Mouse (Mus musculus): ENCODE measurements around the gene Abca14. TPM values are rescaled to one million over a fixed set of nuclear protein-coding genes. Genes with fewer than 3 reads are reported as not detected.
A peak's percentile ranks its signal among the peaks of the same experiment; 100 is the strongest.
"Not testable (repeated sequence)": the region's sequence is repeated elsewhere in the genome, so short reads cannot be mapped to it uniquely, and the experiment has no call there.

Abca14 gene
- polyA plus RNA-seq, 1 experiment from 2014 or later: not detected

DNA sequence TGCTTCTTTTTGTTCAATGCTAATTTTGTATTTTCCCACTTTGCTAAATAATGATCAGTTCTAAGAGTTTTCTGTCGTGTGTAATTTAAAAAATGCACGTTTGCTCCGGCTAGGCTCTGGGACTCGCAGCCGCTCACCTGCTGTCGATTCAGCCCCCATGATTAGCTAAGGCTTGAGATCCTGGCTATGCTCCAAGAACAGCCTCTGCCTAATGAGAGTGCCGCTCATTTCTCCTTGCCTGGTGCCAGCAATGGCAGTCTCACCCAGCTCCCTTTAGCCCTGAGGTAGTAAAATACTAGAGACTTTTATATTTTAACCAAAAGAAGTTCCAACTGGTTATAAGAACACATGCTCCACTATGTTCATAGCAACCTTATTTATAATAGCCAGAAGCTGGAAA lies 68.3 kb downstream of the Abca14 start:
- ATAC-seq (ENCODE audit: insufficient read depth, low FRiP score, low TSS enrichment): no peak

DNA sequence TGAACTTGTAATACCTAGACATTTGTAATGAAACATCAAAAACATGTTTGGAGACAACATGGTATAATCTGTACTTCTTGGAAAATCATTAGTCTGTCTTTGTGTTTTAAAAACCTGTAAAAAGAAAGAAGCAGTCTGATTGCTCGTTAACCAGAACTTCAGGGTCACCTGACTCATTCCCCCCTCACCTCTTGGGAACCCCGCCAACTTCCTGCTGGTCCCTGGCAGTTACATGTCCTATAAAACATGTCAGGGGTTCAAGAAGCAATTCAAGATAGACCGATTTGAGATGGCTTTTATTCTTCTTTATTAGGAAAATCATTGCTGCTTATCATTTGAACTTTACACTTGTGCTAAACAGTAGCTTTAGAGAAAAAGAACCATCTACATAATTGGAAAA lies 81.5 kb downstream of the Abca14 start:
- H3K9ac ChIP-seq (ENCODE audit: low read length): no peak overlapping the region
- DNase-seq (ENCODE audit: low spot score): no peak
- WGBS: 79% methylated on average over 3 of the region's 3 CpGs
- no peaks in the 10 kb centered on the region for H3K4me1 ChIP-seq (ENCODE audit: control insufficient read depth, insufficient read depth, low read length)
- H3K27me3 ChIP-seq (ENCODE audit: control insufficient read depth, insufficient read depth, low read length): no peaks in the 10 kb centered on the region
- no peak overlapping the region for H3K4me3 ChIP-seq (ENCODE audit: low read depth, low read length)
- no peak overlapping the region for H3K27ac ChIP-seq (ENCODE audit: low read depth, low read length)
- no peak for ATAC-seq (ENCODE audit: insufficient read depth, low FRiP score, low TSS enrichment)
- H3K36me3 ChIP-seq (ENCODE audit: control insufficient read depth, insufficient read depth, low read length): no peaks in the 10 kb centered on the region
- H3K9me3 ChIP-seq (ENCODE audit: control insufficient read depth, low read length): no peaks in the 10 kb centered on the region
- H3K4me2 ChIP-seq (ENCODE audit: low read depth): no peak overlapping the region

More for the DNA sequence above, 68.3 kb downstream of the Abca14 start:
- Histone ChIP-seq H3K27ac (ENCODE audit: low read depth, low read length) (no peak overlapping the region), H3K9ac (ENCODE audit: low read length) (no peak overlapping the region), H3K4me2 (ENCODE audit: low read depth) (no peak overlapping the region), H3K9me3 (ENCODE audit: control insufficient read depth, low read length) (no peaks in the 10 kb centered on the region), H3K27me3 (ENCODE audit: control insufficient read depth, insufficient read depth, low read length) (no peaks in the 10 kb centered on the region), H3K4me1 (ENCODE audit: control insufficient read depth, insufficient read depth, low read length) (no peaks in the 10 kb centered on the region), H3K4me3 (ENCODE audit: low read depth, low read length) (no peak overlapping the region), H3K36me3 (ENCODE audit: control insufficient read depth, insufficient read depth, low read length) (no peaks in the 10 kb centered on the region)
- no peak for DNase-seq (ENCODE audit: low spot score)
- 92% methylated on average over 7 of the region's 7 CpGs for WGBS

DNA sequence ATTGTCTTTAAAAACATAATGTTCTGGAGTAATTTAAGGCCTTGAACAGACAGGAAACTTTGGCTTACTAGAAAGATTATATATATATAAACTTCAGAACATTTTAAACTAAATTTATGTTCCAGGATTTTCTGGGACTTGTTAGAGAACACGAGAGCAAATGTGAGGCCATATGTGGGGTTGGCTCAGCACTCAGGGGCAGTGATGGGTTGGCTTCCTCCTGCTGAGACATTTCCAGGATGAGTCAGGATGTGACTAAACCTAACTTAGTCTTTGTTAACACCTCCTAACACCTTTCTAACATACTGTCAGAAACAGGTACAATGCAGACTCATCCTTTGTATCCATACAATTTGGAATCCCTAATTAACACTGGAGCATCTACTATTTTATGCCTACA lies 112.3 kb downstream of the Abca14 start:
- H3K4me2 ChIP-seq (ENCODE audit: low read depth): no peak overlapping the region
- 94% methylated on average over 1 of the region's 1 CpGs for WGBS
- no peak overlapping the region for H3K4me3 ChIP-seq (ENCODE audit: low read depth, low read length)
- H3K4me1 ChIP-seq (ENCODE audit: control insufficient read depth, insufficient read depth, low read length): no peaks in the 10 kb centered on the region
- no peaks in the 10 kb centered on the region for H3K9me3 ChIP-seq (ENCODE audit: control insufficient read depth, low read length)
- H3K36me3 ChIP-seq (ENCODE audit: control insufficient read depth, insufficient read depth, low read length): no peaks in the 10 kb centered on the region
- no peak overlapping the region for H3K27ac ChIP-seq (ENCODE audit: low read depth, low read length)
- ATAC-seq (ENCODE audit: insufficient read depth, low FRiP score, low TSS enrichment) (no peak), DNase-seq (ENCODE audit: low spot score) (no peak)
- no peaks in the 10 kb centered on the region for H3K27me3 ChIP-seq (ENCODE audit: control insufficient read depth, insufficient read depth, low read length)
- no peak overlapping the region for H3K9ac ChIP-seq (ENCODE audit: low read length)

DNA sequence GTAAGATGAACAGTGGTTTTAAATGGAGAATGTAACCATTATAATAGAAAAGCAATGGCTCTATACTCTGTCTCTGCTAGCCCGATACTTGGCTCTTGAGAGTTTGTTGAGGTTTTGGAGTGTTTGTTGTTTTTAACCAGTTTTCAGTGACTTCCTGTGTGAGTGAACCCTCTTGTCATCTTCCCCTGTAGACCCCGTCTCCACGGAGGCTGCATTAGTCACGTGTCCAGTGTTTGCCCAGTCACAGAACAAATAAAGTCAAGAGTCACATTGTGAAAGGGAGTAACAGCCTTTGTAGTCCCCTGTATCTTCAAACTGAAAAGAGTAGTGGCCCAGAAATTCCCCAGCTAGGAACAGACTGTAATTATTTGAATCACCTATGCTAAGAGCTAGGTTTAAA lies 119.2 kb downstream of the Abca14 start:
- Histone ChIP-seq H3K36me3 (ENCODE audit: control insufficient read depth, insufficient read depth, low read length) (no peaks in the 10 kb centered on the region), H3K4me1 (ENCODE audit: control insufficient read depth, insufficient read depth, low read length) (no peaks in the 10 kb centered on the region), H3K27ac (ENCODE audit: low read depth, low read length) (no peak overlapping the region), H3K9ac (ENCODE audit: low read length) (no peak overlapping the region), H3K4me2 (ENCODE audit: low read depth) (no peak overlapping the region), H3K9me3 (ENCODE audit: control insufficient read depth, low read length) (no peaks in the 10 kb centered on the region), H3K27me3 (ENCODE audit: control insufficient read depth, insufficient read depth, low read length) (no peaks in the 10 kb centered on the region), H3K4me3 (ENCODE audit: low read depth, low read length) (no peak overlapping the region)
- DNase-seq (ENCODE audit: low spot score): no peak
- 46% methylated on average over 4 of the region's 4 CpGs for WGBS
- ATAC-seq (ENCODE audit: insufficient read depth, low FRiP score, low TSS enrichment): no peak

DNA sequence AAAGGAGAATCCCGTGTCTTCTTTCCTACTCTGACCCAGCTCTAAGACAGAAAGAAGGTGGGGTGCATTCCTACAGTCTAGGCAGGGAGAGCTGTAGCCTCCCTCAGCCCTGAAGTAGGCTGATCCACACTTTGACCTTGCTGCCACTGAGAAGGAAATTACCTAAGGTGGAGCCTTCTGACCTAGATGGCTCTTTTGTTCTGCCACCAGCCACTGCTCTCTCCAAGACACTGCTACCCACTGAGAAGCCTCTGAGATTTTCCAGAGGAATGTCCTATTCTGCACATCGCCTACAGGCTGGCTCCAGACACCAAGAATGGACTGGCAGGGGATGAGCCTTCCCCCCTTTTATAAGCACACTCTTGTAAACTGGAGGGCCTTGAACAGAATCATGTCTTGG lies 122.2 kb downstream of the Abca14 start:
- not testable (repeated sequence) for H3K4me2 ChIP-seq (ENCODE audit: low read depth); ATAC-seq (ENCODE audit: insufficient read depth, low FRiP score, low TSS enrichment); DNase-seq (ENCODE audit: low spot score); H3K27ac ChIP-seq (ENCODE audit: low read depth, low read length); H3K36me3 ChIP-seq (ENCODE audit: control insufficient read depth, insufficient read depth, low read length); H3K4me3 ChIP-seq (ENCODE audit: low read depth, low read length); H3K9me3 ChIP-seq (ENCODE audit: control insufficient read depth, low read length); H3K9ac ChIP-seq (ENCODE audit: low read length); H3K27me3 ChIP-seq (ENCODE audit: control insufficient read depth, insufficient read depth, low read length); H3K4me1 ChIP-seq (ENCODE audit: control insufficient read depth, insufficient read depth, low read length)
- 72% methylated on average over 2 of the region's 2 CpGs for WGBS

DNA sequence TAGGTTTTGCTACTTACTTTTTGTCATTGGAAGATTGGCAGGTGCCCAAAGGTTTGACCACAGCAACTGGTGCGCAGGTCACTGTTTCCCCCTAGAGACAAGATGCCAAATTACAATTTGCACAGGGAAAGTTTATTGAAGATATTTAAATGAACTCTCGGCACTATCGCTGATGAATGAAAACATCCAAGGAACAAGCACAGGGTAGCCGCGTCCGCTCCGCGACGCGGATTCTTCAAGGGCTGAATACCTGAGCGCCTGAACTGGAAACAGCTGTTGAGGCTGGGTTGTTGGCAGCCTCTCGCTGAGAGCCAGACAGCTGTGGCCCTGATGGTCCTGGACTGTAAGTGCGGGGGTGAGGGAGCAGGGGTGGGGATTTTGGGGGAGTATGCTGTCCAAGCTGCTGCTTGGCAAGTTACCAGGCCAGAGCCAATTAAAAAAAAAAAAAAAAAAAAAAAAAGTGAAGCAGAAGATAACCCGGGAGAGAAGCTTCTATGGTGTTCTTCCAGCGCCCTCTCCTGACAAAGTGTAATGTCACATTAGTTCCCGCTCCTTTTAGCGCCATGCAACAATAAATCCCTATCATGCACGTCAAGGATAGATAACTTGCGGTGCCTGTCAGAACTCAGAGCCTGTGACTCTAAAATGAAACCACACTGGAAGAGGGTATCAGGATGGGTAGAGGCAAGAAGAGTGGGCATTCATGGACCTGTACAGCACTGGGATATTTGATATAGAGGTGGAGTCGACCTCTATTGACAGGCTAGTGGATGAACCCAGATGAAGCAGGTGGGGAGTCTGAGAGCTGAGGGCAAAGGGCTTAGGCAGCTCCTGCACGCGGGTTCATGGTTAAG lies 123.7 kb downstream of the Abca14 start:
- H3K4me3 ChIP-seq (ENCODE audit: low read depth, low read length): peak overlapping the region; percentile 12; the same call in 1 of the 2 replicates
- no peaks in the 10 kb centered on the region for H3K27me3 ChIP-seq (ENCODE audit: control insufficient read depth, insufficient read depth, low read length)
- H3K36me3 ChIP-seq (ENCODE audit: control insufficient read depth, insufficient read depth, low read length): no peaks in the 10 kb centered on the region
- H3K27ac ChIP-seq (ENCODE audit: low read depth, low read length): no peak overlapping the region
- peak; percentile 54 for ATAC-seq (ENCODE audit: insufficient read depth, low FRiP score, low TSS enrichment)
- peak overlapping the region; percentile 39 for H3K4me2 ChIP-seq (ENCODE audit: low read depth)
- no peak overlapping the region for H3K9ac ChIP-seq (ENCODE audit: low read length)
- whole genome bisulfite sequencing: 15% methylated on average over 22 of the region's 22 CpGs
- H3K9me3 ChIP-seq (ENCODE audit: control insufficient read depth, low read length): no peaks in the 10 kb centered on the region
- peak; percentile 30 for DNase-seq (ENCODE audit: low spot score)
- H3K4me1 ChIP-seq (ENCODE audit: control insufficient read depth, insufficient read depth, low read length): no peaks in the 10 kb centered on the region

DNA sequence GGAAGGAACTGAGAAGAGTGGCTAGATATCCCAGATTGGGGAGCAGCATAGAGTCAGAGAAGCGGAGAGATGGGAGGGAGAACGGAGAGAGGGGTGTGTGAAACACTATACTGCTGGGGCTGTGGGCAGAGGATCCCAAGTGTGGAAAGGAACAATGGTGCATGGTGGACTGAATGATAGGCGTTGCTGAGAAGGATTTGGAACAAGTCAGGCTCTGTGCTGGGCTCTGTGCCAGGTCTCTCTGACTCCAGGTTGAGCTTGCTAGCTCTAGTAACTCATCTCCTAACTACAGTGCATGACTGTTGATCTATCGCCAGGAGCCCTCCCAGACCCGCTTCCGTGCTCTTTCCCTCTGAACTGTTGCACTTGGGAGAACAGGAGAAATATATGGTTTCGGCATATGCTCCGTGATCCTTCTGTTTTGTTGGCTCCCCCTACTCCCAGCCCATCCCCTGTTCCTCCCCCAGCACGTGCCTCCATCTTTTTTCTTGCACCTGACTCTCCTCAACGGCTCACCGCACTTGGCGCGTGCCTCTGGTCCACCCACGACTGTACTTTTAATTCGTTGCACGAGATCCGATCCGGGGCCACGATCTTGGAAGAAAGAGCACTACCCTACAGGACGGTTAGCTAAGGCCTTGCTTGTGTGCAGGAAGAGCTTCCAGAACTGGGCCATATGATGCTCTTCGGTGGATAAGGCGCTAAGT lies 124.5 kb downstream of the Abca14 start, which contains the start of gene Abca15:
Gene Abca15, plus strand, starts transcription at position 584 of the 707 bp plus-strand sequence.
- no peaks in the 10 kb centered on the region for H3K9me3 ChIP-seq (ENCODE audit: control insufficient read depth, low read length)
- ATAC-seq (ENCODE audit: insufficient read depth, low FRiP score, low TSS enrichment) (no peak), DNase-seq (ENCODE audit: low spot score) (peak; percentile 11)
- H3K4me3 ChIP-seq (ENCODE audit: low read depth, low read length): no peak within 1 kb of the TSS
- no peaks in the 10 kb centered on the region for H3K36me3 ChIP-seq (ENCODE audit: control insufficient read depth, insufficient read depth, low read length)
- H3K27ac ChIP-seq (ENCODE audit: low read depth, low read length): no peak within 1 kb of the TSS
- no peaks in the 10 kb centered on the region for H3K27me3 ChIP-seq (ENCODE audit: control insufficient read depth, insufficient read depth, low read length)
- peak within 1 kb of the TSS; percentile 39; the same call in 1 of the 2 replicates for H3K4me2 ChIP-seq (ENCODE audit: low read depth)
- H3K9ac ChIP-seq (ENCODE audit: low read length): no peak within 1 kb of the TSS
- WGBS: 86% methylated on average over 22 of the region's 22 CpGs
- H3K4me1 ChIP-seq (ENCODE audit: control insufficient read depth, insufficient read depth, low read length): no peaks in the 10 kb centered on the region

DNA sequence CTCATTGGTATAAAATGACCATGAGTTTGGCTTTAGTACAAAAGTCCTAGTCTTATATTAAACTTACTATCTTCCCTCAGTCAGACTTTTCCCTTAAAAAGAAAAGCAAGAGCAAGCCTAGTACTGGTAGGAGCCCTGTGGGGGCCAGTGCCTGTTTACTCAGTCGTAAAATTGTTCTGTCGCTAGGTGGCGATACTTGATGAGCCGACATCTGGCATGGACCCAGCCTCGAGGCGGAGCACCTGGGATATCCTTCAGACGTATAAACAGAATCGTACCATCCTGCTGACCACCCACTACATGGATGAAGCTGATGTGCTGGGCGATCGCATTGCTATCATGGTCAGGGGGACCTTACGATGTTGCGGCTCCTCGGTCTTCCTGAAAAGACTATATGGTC lies 157.4 kb downstream of the Abca14 start:
- no peak overlapping the region for H3K4me3 ChIP-seq (ENCODE audit: low read depth, low read length)
- no peaks in the 10 kb centered on the region for H3K36me3 ChIP-seq (ENCODE audit: control insufficient read depth, insufficient read depth, low read length)
- DNase-seq (ENCODE audit: low spot score) (peak; percentile 39), ATAC-seq (ENCODE audit: insufficient read depth, low FRiP score, low TSS enrichment) (no peak)
- H3K9me3 ChIP-seq (ENCODE audit: control insufficient read depth, low read length): no peaks in the 10 kb centered on the region
- no peak overlapping the region for H3K9ac ChIP-seq (ENCODE audit: low read length)
- no peaks in the 10 kb centered on the region for H3K4me1 ChIP-seq (ENCODE audit: control insufficient read depth, insufficient read depth, low read length)
- WGBS: 41% methylated on average over 13 of the region's 13 CpGs
- H3K27me3 ChIP-seq (ENCODE audit: control insufficient read depth, insufficient read depth, low read length): no peaks in the 10 kb centered on the region
- no peak overlapping the region for H3K4me2 ChIP-seq (ENCODE audit: low read depth)
- H3K27ac ChIP-seq (ENCODE audit: low read depth, low read length): no peak overlapping the region

All from neural tube, embryonic 11.5 days (tissue).